ENCODE assay signal across 8 mouse cellular contexts in genomic region chr11:94937335-94937781, GRCm38 (mm10). TPM values are rescaled to one million over a fixed set of nuclear protein-coding genes. Genes with fewer than 3 reads are reported as not detected.
DNase-seq lines count a peak whose midpoint lies in the region; ATAC-seq and TF ChIP-seq lines count a peak whose summit lies in the region.

No protein-coding gene starts in this region.

- H3K4me3 ChIP-seq in kidney, embryonic 15.5 days (replicated peaks): peak overlapping the region; percentile 53
- H3K4me3 ChIP-seq in midbrain, postnatal 0 days (ENCODE audit: low read depth, low read length): peak overlapping the region; percentile 34

- DNase-seq in kidney, postnatal 10 days: no peak
- peak; percentile 74 to 76 for DNase-seq in frontal cortex, postnatal 36 days (ENCODE audit: low spot score in 2 of 2)
- peak; percentile 77 to 82 for DNase-seq in left cerebral cortex, postnatal 14 days (ENCODE audit: low spot score in 2 of 2)
- no peak for DNase-seq in midbrain, postnatal 0 days (ENCODE audit: low spot score)
- DNase-seq in cerebellum, adult 11 months: no peak
- no peak for DNase-seq in spleen, adult 18-20 months

- peaks cover 56% of the 10 kb centered on the region for H3K27me3 ChIP-seq in kidney, embryonic 15.5 days
- peaks cover 43% of the 10 kb centered on the region for H3K27me3 ChIP-seq in midbrain, postnatal 0 days (ENCODE audit: insufficient read depth, low read length)

- H3K4me1 ChIP-seq in kidney, embryonic 15.5 days: peaks cover 68% of the 10 kb centered on the region
- peaks cover 3% of the 10 kb centered on the region; the same call in 1 of the 2 replicates for H3K4me1 ChIP-seq in midbrain, postnatal 0 days (ENCODE audit: insufficient read depth, low read length)

- H3K36me3 ChIP-seq in kidney, embryonic 15.5 days: peaks cover 24% of the 10 kb centered on the region
- no peaks in the 10 kb centered on the region for H3K36me3 ChIP-seq in midbrain, postnatal 0 days (ENCODE audit: insufficient read depth, low read length)

- intact Hi-C loops in left cerebral cortex, postnatal 14 days (cut with DNase I): no loop called here

- no peak for TF ChIP-seq CTCF in midbrain, postnatal 0 days (IDR thresholded peaks at IDR 0.05)

- peak; percentile 57 for ATAC-seq in kidney, embryonic 15.5 days (replicated peaks; ENCODE audit: low FRiP score)
- peak; percentile 67 for ATAC-seq in activated CD4-positive, CD25-positive, alpha-beta regulatory T cell, adult 4 months
- no peak for ATAC-seq in midbrain, postnatal 0 days (ENCODE audit: low FRiP score)

- peak overlapping the region; percentile 84 for H3K4me2 ChIP-seq in kidney, embryonic 15.5 days
- peak overlapping the region; percentile 66 for H3K4me2 ChIP-seq in midbrain, postnatal 0 days (ENCODE audit: low read depth, low read length, poor library complexity, severe bottlenecking)

- peak overlapping the region; percentile 51 for H3K9ac ChIP-seq in kidney, embryonic 15.5 days
- H3K9ac ChIP-seq in midbrain, postnatal 0 days (replicated peaks; ENCODE audit: low read length, poor library complexity, severe bottlenecking): peak overlapping the region; percentile 29; the same call in 1 of the 2 replicates

- under 1% methylated on average over 18 of the region's 18 CpGs for WGBS in kidney, embryonic 15.5 days
- 2% methylated on average over 18 of the region's 18 CpGs for WGBS in midbrain, postnatal 0 days

- H3K27ac ChIP-seq in kidney, embryonic 15.5 days: peak overlapping the region; percentile 92
- no peak overlapping the region for H3K27ac ChIP-seq in midbrain, postnatal 0 days (ENCODE audit: low read depth, low read length)

- no peaks in the 10 kb centered on the region for H3K9me3 ChIP-seq in kidney, embryonic 15.5 days (replicated peaks)
- H3K9me3 ChIP-seq in midbrain, postnatal 0 days (ENCODE audit: low read length): no peaks in the 10 kb centered on the region

RNA-seq across cellular contexts. Expression of gene Col1a1, which starts 1.3 kb away (rescaled TPM):
- 1,101 and 1,120 TPM in 2 replicates for polyA plus RNA-seq in kidney, embryonic 15.5 days (2015; fragmentation: Nextera tagmentation; extraction: Ambion mirVana)
- polyA plus RNA-seq in activated CD4-positive, CD25-positive, alpha-beta regulatory T cell, adult 4 months (2017; shearing (Covaris generic)): under 1 TPM; 0.10 to 0.61 TPM
- 10 to 100 TPM; 50.1 to 54.5 TPM for total RNA-seq in left cerebral cortex, postnatal 14 days (2021)
- total RNA-seq in midbrain, postnatal 0 days (2014; rRNA removed): 44.7 and 50.3 TPM in 2 replicates
- polyA plus RNA-seq in midbrain, postnatal 0 days (2015; fragmentation: Nextera tagmentation; extraction: Ambion mirVana): 65.4 and 67.5 TPM in 2 replicates

RNA-seq across cellular contexts. Expression of gene Hils1, which starts 30.0 kb away (rescaled TPM):
- not detected in 2 replicates for polyA plus RNA-seq in kidney, embryonic 15.5 days (2015; fragmentation: Nextera tagmentation; extraction: Ambion mirVana)
- not detected for polyA plus RNA-seq in activated CD4-positive, CD25-positive, alpha-beta regulatory T cell, adult 4 months (2017; shearing (Covaris generic))
- not detected for total RNA-seq in left cerebral cortex, postnatal 14 days (2021)
- total RNA-seq in midbrain, postnatal 0 days (2014; rRNA removed): not detected in 2 replicates
- not detected in 2 replicates for polyA plus RNA-seq in midbrain, postnatal 0 days (2015; fragmentation: Nextera tagmentation; extraction: Ambion mirVana)

RNA-seq across cellular contexts. Expression of gene Sgca, which starts 38.8 kb away (rescaled TPM):
- 1.2 and 1.7 TPM in 2 replicates for polyA plus RNA-seq in kidney, embryonic 15.5 days (2015; fragmentation: Nextera tagmentation; extraction: Ambion mirVana)
- under 1 TPM in 1 of 2 experiments, not detected in 1; 0.46 TPM for polyA plus RNA-seq in activated CD4-positive, CD25-positive, alpha-beta regulatory T cell, adult 4 months (2017; shearing (Covaris generic))
- under 1 TPM; 0.55 to 0.68 TPM for total RNA-seq in left cerebral cortex, postnatal 14 days (2021)
- not detected in 2 replicates for total RNA-seq in midbrain, postnatal 0 days (2014; rRNA removed)
- 0.29 and 0.39 TPM in 2 replicates for polyA plus RNA-seq in midbrain, postnatal 0 days (2015; fragmentation: Nextera tagmentation; extraction: Ambion mirVana)

RNA-seq across cellular contexts. Expression of gene Ppp1r9b, which starts 53.5 kb away (rescaled TPM):
- 10.0 and 10.6 TPM in 2 replicates for polyA plus RNA-seq in kidney, embryonic 15.5 days (2015; fragmentation: Nextera tagmentation; extraction: Ambion mirVana)
- polyA plus RNA-seq in activated CD4-positive, CD25-positive, alpha-beta regulatory T cell, adult 4 months (2017; shearing (Covaris generic)): 10 to 100 TPM; 23.1 to 24.0 TPM
- total RNA-seq in left cerebral cortex, postnatal 14 days (2021): 100 to 1,000 TPM; 505 to 506 TPM
- total RNA-seq in midbrain, postnatal 0 days (2014; rRNA removed): 179 and 217 TPM in 2 replicates
- 18.2 and 20.4 TPM in 2 replicates for polyA plus RNA-seq in midbrain, postnatal 0 days (2015; fragmentation: Nextera tagmentation; extraction: Ambion mirVana)

Comparison
In these comparisons a context has a peak if more than half of its experiments do, and no peak if none do; other contexts are left out.
1. DNase-seq: peak in frontal cortex, postnatal 36 days (2 of 2) and left cerebral cortex, postnatal 14 days (2 of 2); none in kidney, postnatal 10 days (single experiment), midbrain, postnatal 0 days (single experiment), cerebellum, adult 11 months (single experiment) and spleen, adult 18-20 months (0 of 2).
2. RNA of gene Col1a1, which starts 1.3 kb away (polyA plus RNA-seq): 1,101 to 1,120 TPM in kidney, embryonic 15.5 days and 65.4 to 67.5 TPM in midbrain, postnatal 0 days; 0.10 to 0.61 TPM in activated CD4-positive, CD25-positive, alpha-beta regulatory T cell, adult 4 months; every median in the first group is over 10 times any median in the second.